Comparison of ENCODE assay signal across 9 mouse cellular contexts in genomic region chr17:24595126-24596072, GRCm38 (mm10). TPM values are rescaled to one million over a fixed set of nuclear protein-coding genes. Genes with fewer than 3 reads are reported as not detected.
DNase-seq lines count a peak whose midpoint lies in the region; ATAC-seq and TF ChIP-seq lines count a peak whose summit lies in the region.
"Had no signal": no experiment of that assay in that cellular context is flagged by ENCODE, and none has a peak within 500 bp of the region (broad histone marks: within the 10 kb centered on the region; RNA-seq: fewer than 3 reads in every experiment).

No protein-coding gene starts in this region.

- no peak overlapping the region for H3K9ac ChIP-seq in midbrain, embryonic 16.5 days (ENCODE audit: low read depth, low read length)
- H3K9ac ChIP-seq in midbrain, embryonic 13.5 days (replicated peaks) = no peak overlapping the region

- TF ChIP-seq POLR2A in cerebellum, adult 2 months (IDR thresholded peaks at IDR 0.05; ENCODE audit: borderline replicate concordance, insufficient read depth, low read length) = no peak

- 0 out of 2 replicates have a peak, but pooled peaks have one; percentile 22 for ATAC-seq in midbrain, embryonic 16.5 days
- ATAC-seq in midbrain, embryonic 13.5 days = no peak

- H3K4me1 ChIP-seq in midbrain, embryonic 16.5 days (ENCODE audit: control insufficient read depth, insufficient read depth, low read length) = no peaks in the 10 kb centered on the region
- no peaks in the 10 kb centered on the region for H3K4me1 ChIP-seq in midbrain, embryonic 13.5 days (replicated peaks)
- H3K4me1 ChIP-seq in cerebellum, adult 2 months (ENCODE audit: control insufficient read depth, insufficient read depth, low read length) = peaks cover 71% of the 10 kb centered on the region

- H3K4me2 ChIP-seq in midbrain, embryonic 16.5 days (ENCODE audit: low read length) = no peak overlapping the region
- no peak overlapping the region for H3K4me2 ChIP-seq in midbrain, embryonic 13.5 days (replicated peaks)

- no peak overlapping the region for H3K4me3 ChIP-seq in midbrain, embryonic 16.5 days (ENCODE audit: low read depth, low read length)
- no peak overlapping the region for H3K4me3 ChIP-seq in midbrain, embryonic 13.5 days (replicated peaks)
- H3K4me3 ChIP-seq in cerebellum, adult 2 months (replicated peaks; ENCODE audit: insufficient read depth, low read depth, low read length) = no peak overlapping the region

- no peaks in the 10 kb centered on the region for H3K9me3 ChIP-seq in midbrain, embryonic 16.5 days (replicated peaks; ENCODE audit: control insufficient read depth, low read length, poor library complexity, severe bottlenecking)
- H3K9me3 ChIP-seq in midbrain, embryonic 13.5 days = no peaks in the 10 kb centered on the region

- DNase-seq in gastrocnemius, postnatal 10 days = peak; percentile 35
- no peak for DNase-seq in gastrocnemius, postnatal 25 days
- DNase-seq in cerebellum, adult 2 months = peak; percentile 72
- peak; percentile 13 for DNase-seq in retina, embryonic 14.5 days (ENCODE audit: low spot score)
- no peak for DNase-seq in right cerebral cortex, postnatal 14 days
- no peak for DNase-seq in layer of hippocampus, adult 9-11 months
- DNase-seq: heart, adult 18-20 months had no signal

- 77% methylated on average over 17 of the region's 17 CpGs for whole genome bisulfite sequencing in midbrain, embryonic 16.5 days
- WGBS in midbrain, embryonic 13.5 days = 79% methylated on average over 17 of the region's 17 CpGs
- WGBS in cerebellum, adult 2 months = 8% methylated on average over 17 of the region's 17 CpGs

- H3K27me3 ChIP-seq in midbrain, embryonic 16.5 days (ENCODE audit: control insufficient read depth, insufficient read depth, low read depth, low read length) = no peaks in the 10 kb centered on the region
- H3K27me3 ChIP-seq in midbrain, embryonic 13.5 days = no peaks in the 10 kb centered on the region
- no peaks in the 10 kb centered on the region for H3K27me3 ChIP-seq in cerebellum, adult 2 months (ENCODE audit: control insufficient read depth, insufficient read depth, low read length)

- TF ChIP-seq CTCF in cerebellum, adult 2 months (IDR thresholded peaks at IDR 0.05; ENCODE audit: borderline replicate concordance, insufficient read depth, low read depth, low read length) = 0 out of 2 replicates have a peak, but pooled peaks have one; percentile 0

- peaks cover 88% of the 10 kb centered on the region for H3K36me3 ChIP-seq in midbrain, embryonic 16.5 days (ENCODE audit: control insufficient read depth, insufficient read depth, low read length)
- peaks cover 99% of the 10 kb centered on the region for H3K36me3 ChIP-seq in midbrain, embryonic 13.5 days

- H3K27ac ChIP-seq in midbrain, embryonic 16.5 days (ENCODE audit: low read length) = no peak overlapping the region
- no peak overlapping the region for H3K27ac ChIP-seq in midbrain, embryonic 13.5 days
- H3K27ac ChIP-seq in cerebellum, adult 2 months (ENCODE audit: insufficient read depth, low read length) = peak overlapping the region; percentile 67

RNA-seq across cellular contexts. Expression of gene Tsc2, which starts 37.0 kb away (rescaled TPM):
- total RNA-seq in gastrocnemius, postnatal 10 days (2021) = 10 to 100 TPM; 51.7 to 61.1 TPM
- total RNA-seq in gastrocnemius, postnatal 25 days (2021) = 10 to 100 TPM; 65.8 to 67.8 TPM
- polyA plus RNA-seq in midbrain, embryonic 16.5 days (2015; fragmentation: Nextera tagmentation; extraction: Ambion mirVana) = 72.4 and 85.0 TPM in 2 replicates
- 73.1 and 74.1 TPM in 2 replicates for polyA plus RNA-seq in midbrain, embryonic 13.5 days (2015; fragmentation: Nextera tagmentation; extraction: Ambion mirVana)
- polyA plus RNA-seq in cerebellum, adult 2 months (2012; rRNA removed) = 168 and 194 TPM in 2 replicates

RNA-seq across cellular contexts. Expression of gene Nthl1, which starts 37.1 kb away (rescaled TPM):
- 1 to 10 TPM; 4.3 TPM for total RNA-seq in gastrocnemius, postnatal 10 days (2021)
- total RNA-seq in gastrocnemius, postnatal 25 days (2021) = 1 to 10 TPM; 2.6 to 4.2 TPM
- polyA plus RNA-seq in midbrain, embryonic 16.5 days (2015; fragmentation: Nextera tagmentation; extraction: Ambion mirVana) = 9.8 and 10.0 TPM in 2 replicates
- polyA plus RNA-seq in midbrain, embryonic 13.5 days (2015; fragmentation: Nextera tagmentation; extraction: Ambion mirVana) = 10.0 and 10.8 TPM in 2 replicates
- polyA plus RNA-seq in cerebellum, adult 2 months (2012; rRNA removed) = 9.0 TPM in 2 replicates

RNA-seq across cellular contexts. Expression of gene Pkd1, which starts 45.8 kb away (rescaled TPM):
- total RNA-seq in gastrocnemius, postnatal 10 days (2021) = 10 to 100 TPM; 34.6 to 49.1 TPM
- total RNA-seq in gastrocnemius, postnatal 25 days (2021) = 10 to 100 TPM; 20.2 to 21.1 TPM
- polyA plus RNA-seq in midbrain, embryonic 16.5 days (2015; fragmentation: Nextera tagmentation; extraction: Ambion mirVana) = 20.1 and 22.4 TPM in 2 replicates
- 17.7 and 19.4 TPM in 2 replicates for polyA plus RNA-seq in midbrain, embryonic 13.5 days (2015; fragmentation: Nextera tagmentation; extraction: Ambion mirVana)
- polyA plus RNA-seq in cerebellum, adult 2 months (2012; rRNA removed) = 122 and 132 TPM in 2 replicates

RNA-seq across cellular contexts. Expression of gene Slc9a3r2, which starts 54.7 kb away (rescaled TPM):
- total RNA-seq in gastrocnemius, postnatal 10 days (2021) = 10 to 100 TPM; 30.1 to 33.4 TPM
- total RNA-seq in gastrocnemius, postnatal 25 days (2021) = 10 to 100 TPM; 36.6 to 41.8 TPM
- 43.3 and 43.7 TPM in 2 replicates for polyA plus RNA-seq in midbrain, embryonic 16.5 days (2015; fragmentation: Nextera tagmentation; extraction: Ambion mirVana)
- 21.3 and 23.5 TPM in 2 replicates for polyA plus RNA-seq in midbrain, embryonic 13.5 days (2015; fragmentation: Nextera tagmentation; extraction: Ambion mirVana)
- 140 and 146 TPM in 2 replicates for polyA plus RNA-seq in cerebellum, adult 2 months (2012; rRNA removed)

Comparison
In these comparisons a context has a peak if more than half of its experiments do, and no peak if none do; other contexts are left out.
1. DNase-seq: peak in gastrocnemius, postnatal 10 days (single experiment), cerebellum, adult 2 months (2 of 2) and retina, embryonic 14.5 days (single experiment); none in gastrocnemius, postnatal 25 days (single experiment), right cerebral cortex, postnatal 14 days (single experiment) and layer of hippocampus, adult 9-11 months (single experiment).